Mouse (Mus musculus) G1E-ER4 (cell line): ENCODE data around the gene Ntng1. TPM values are rescaled to one million over a fixed set of nuclear protein-coding genes. Genes with fewer than 3 reads are reported as not detected.

Source experiments
- GATA1 ChIP-seq: IDR thresholded peaks from one replicate; pipeline ENCODE4 v1.8.0; 2012; ENCODE audit warnings: low read length, inconsistent platforms
- polyA plus RNA-seq: library from polyadenylated mRNA; stranded (reverse); fragments of >175 nt; gene quantifications from 2 replicates; pipeline ENCODE4 v1.2.3, GENCODE M21; 2012

Ntng1 gene
- polyA plus RNA-seq: not detected in 2 replicates

GRCm38 (mm10) chr3:110143206-110144061 lies at the start of gene Ntng1:
Ntng1 (minus strand) TSS chr3:110144011.
- no peak for TF ChIP-seq GATA1

GRCm38 (mm10) chr3:110187401-110187948 lies 43.7 kb upstream of the Ntng1 start:
- no peak for TF ChIP-seq GATA1

GRCm38 (mm10) chr3:110149089-110149488 lies 5.3 kb upstream of the Ntng1 start:
- no peak for TF ChIP-seq GATA1

GRCm38 (mm10) chr3:110144301-110145055 lies 667 bp upstream of the Ntng1 start:
- no peak for TF ChIP-seq GATA1

- TF ChIP-seq GATA1: no peak
Observed at GRCm38 (mm10) chr3:110142314-110143205, 1.3 kb downstream of the Ntng1 start.

GRCm38 (mm10) chr3:110141351-110142302 lies 2.2 kb downstream of the Ntng1 start:
- no peak for TF ChIP-seq GATA1

- TF ChIP-seq GATA1: no peak
Observed at GRCm38 (mm10) chr3:110136115-110136514, 7.7 kb downstream of the Ntng1 start.

- no peak for TF ChIP-seq GATA1
Observed at GRCm38 (mm10) chr3:110133150-110133549, 10.7 kb downstream of the Ntng1 start.

- no peak for TF ChIP-seq GATA1
Observed at GRCm38 (mm10) chr3:110132289-110132688, 11.5 kb downstream of the Ntng1 start.

- no peak for TF ChIP-seq GATA1
Observed at GRCm38 (mm10) chr3:110131043-110131891, 12.5 kb downstream of the Ntng1 start.

- no peak for TF ChIP-seq GATA1
Observed at GRCm38 (mm10) chr3:110129607-110130006, 14.2 kb downstream of the Ntng1 start.

GRCm38 (mm10) chr3:110105982-110106381 lies 37.8 kb downstream of the Ntng1 start:
- TF ChIP-seq GATA1: no peak

GRCm38 (mm10) chr3:110094407-110094806 lies 49.4 kb downstream of the Ntng1 start:
- no peak for TF ChIP-seq GATA1

- TF ChIP-seq GATA1: no peak
Observed at GRCm38 (mm10) chr3:110094003-110094402, 49.8 kb downstream of the Ntng1 start.
